Comparison of ENCODE assay signal across 8 mouse cellular contexts in the genomic region with DNA sequence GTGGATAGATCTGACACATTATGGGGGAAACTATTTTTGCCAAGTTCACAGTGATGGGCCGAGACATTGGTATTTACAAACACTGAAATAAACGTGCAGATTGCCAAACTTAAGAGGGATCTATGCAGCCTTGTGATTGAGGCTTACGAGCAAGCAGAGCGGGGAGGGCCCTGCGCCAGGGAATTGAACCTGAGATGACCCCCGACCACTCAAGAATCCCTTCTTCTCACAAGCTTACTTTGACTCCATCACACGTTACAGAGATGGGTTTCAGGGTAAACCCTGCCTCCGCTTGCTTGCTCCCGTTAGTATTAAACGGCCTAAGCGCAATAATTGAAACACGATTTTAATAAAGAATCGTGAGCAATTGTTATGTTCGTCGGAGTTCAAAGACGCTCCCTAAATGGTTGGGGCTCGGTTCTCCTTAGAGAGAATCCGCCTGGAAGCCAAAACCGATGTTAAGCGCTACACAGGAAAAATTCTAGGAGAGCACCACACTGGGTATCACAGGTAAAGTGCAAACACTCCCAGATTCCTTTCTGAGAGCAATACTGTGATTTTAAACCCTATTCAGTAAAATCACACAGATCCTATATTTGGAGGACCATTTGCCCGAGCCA. TPM values are rescaled to one million over a fixed set of nuclear protein-coding genes. Genes with fewer than 3 reads are reported as not detected.
DNase-seq lines count a peak whose midpoint lies in the region; ATAC-seq and TF ChIP-seq lines count a peak whose summit lies in the region.

No protein-coding gene starts in this region.

- no peak for TF ChIP-seq POLR2A in CH12.LX (IDR thresholded peaks at IDR 0.05; ENCODE audit: low read depth, low read length)

- TF ChIP-seq RAD21 in CH12.LX (IDR thresholded peaks at IDR 0.05; ENCODE audit: low read depth, low read length): no peak

- dilution Hi-C loops in CH12.LX (cut with MboI; ENCODE audit: extremely low pct_ligation_motif_present, extremely low pct_unique_long_range_greater_than_20kb, low sequenced_read_pairs): no loop called here

- H3K4me3 ChIP-seq in heart, embryonic 11.5 days (ENCODE audit: low read depth, low read length): peak overlapping the region; percentile 47
- H3K4me3 ChIP-seq in CH12.LX (replicated peaks in 1 of 3; ENCODE audit: low read depth in 2 of 3, low read length in 2 of 3, poor library complexity in 1 of 3): peak overlapping the region in 2 of 3 experiments; percentile 52 to 67
- peak overlapping the region; percentile 29 for H3K4me3 ChIP-seq in forebrain, embryonic 12.5 days (replicated peaks)
- H3K4me3 ChIP-seq in limb, embryonic 15.5 days: peak overlapping the region; percentile 13; the same call in 1 of the 2 replicates

- H3K36me3 ChIP-seq in heart, embryonic 11.5 days (ENCODE audit: control insufficient read depth, insufficient read depth, low read length): no peaks in the 10 kb centered on the region
- no peaks in the 10 kb centered on the region for H3K36me3 ChIP-seq in CH12.LX (replicated peaks in 1 of 2; ENCODE audit: control insufficient read depth in 1 of 2, insufficient read depth in 1 of 2, low read length in 1 of 2)
- no peaks in the 10 kb centered on the region for H3K36me3 ChIP-seq in forebrain, embryonic 12.5 days (replicated peaks)
- H3K36me3 ChIP-seq in limb, embryonic 15.5 days: no peaks in the 10 kb centered on the region

- 2% methylated on average over 21 of the region's 21 CpGs for WGBS in heart, embryonic 11.5 days (ENCODE audit: insufficient replicate concordance)
- under 1% methylated on average over 21 of the region's 21 CpGs for WGBS in forebrain, embryonic 12.5 days
- 4% methylated on average over 21 of the region's 21 CpGs for WGBS in limb, embryonic 15.5 days

- H3K27ac ChIP-seq in heart, embryonic 11.5 days (ENCODE audit: low read depth, low read length): no peak overlapping the region
- no peak overlapping the region for H3K27ac ChIP-seq in CH12.LX (ENCODE audit: insufficient read depth, low read depth)
- no peak overlapping the region for H3K27ac ChIP-seq in forebrain, embryonic 12.5 days
- H3K27ac ChIP-seq in limb, embryonic 15.5 days: no peak overlapping the region

- no peaks in the 10 kb centered on the region for H3K9me3 ChIP-seq in heart, embryonic 11.5 days (replicated peaks; ENCODE audit: control insufficient read depth, low read length)
- no peaks in the 10 kb centered on the region for H3K9me3 ChIP-seq in CH12.LX (replicated peaks; ENCODE audit: low read length)
- H3K9me3 ChIP-seq in forebrain, embryonic 12.5 days: no peaks in the 10 kb centered on the region
- H3K9me3 ChIP-seq in limb, embryonic 15.5 days: no peaks in the 10 kb centered on the region

- intact Hi-C loops in gastrocnemius, postnatal 36 days (cut with DNase I): no loop called here

- TF ChIP-seq EP300 in CH12.LX (IDR thresholded peaks at IDR 0.05; ENCODE audit: low read length): no peak

- no peak for ATAC-seq in heart, embryonic 11.5 days (replicated peaks; ENCODE audit: insufficient number of reproducible peaks, low FRiP score, low TSS enrichment)
- ATAC-seq in forebrain, embryonic 12.5 days (ENCODE audit: low FRiP score): no peak
- ATAC-seq in limb, embryonic 15.5 days (ENCODE audit: insufficient number of reproducible peaks, low FRiP score, low TSS enrichment, low read depth): no peak

- H3K4me2 ChIP-seq in heart, embryonic 11.5 days: peak overlapping the region; percentile 79
- peak overlapping the region; percentile 74 for H3K4me2 ChIP-seq in CH12.LX (ENCODE audit: insufficient read depth, low read depth, poor library complexity, severe bottlenecking)
- peak overlapping the region; percentile 56 for H3K4me2 ChIP-seq in forebrain, embryonic 12.5 days
- peak overlapping the region; percentile 32 for H3K4me2 ChIP-seq in limb, embryonic 15.5 days

- no peak overlapping the region for H3K9ac ChIP-seq in heart, embryonic 11.5 days (ENCODE audit: low read depth, low read length)
- H3K9ac ChIP-seq in CH12.LX (ENCODE audit: insufficient read depth, low read depth): no peak overlapping the region
- no peak overlapping the region for H3K9ac ChIP-seq in forebrain, embryonic 12.5 days
- no peak overlapping the region for H3K9ac ChIP-seq in limb, embryonic 15.5 days

- DNase-seq in heart, postnatal 4 days: no peak
- DNase-seq in CH12.LX (ENCODE audit: extremely low read depth): no peak
- DNase-seq in embryo, embryonic 10 days (ENCODE audit: low spot score): no peak
- no peak for DNase-seq in gastrocnemius, postnatal 36 days
- no peak for DNase-seq in layer of hippocampus, adult 9-11 months

- peaks cover 54% of the 10 kb centered on the region for H3K27me3 ChIP-seq in heart, embryonic 11.5 days (ENCODE audit: control insufficient read depth, insufficient read depth, low read length)
- H3K27me3 ChIP-seq in CH12.LX (replicated peaks): peaks cover 32% of the 10 kb centered on the region
- peaks cover 84% of the 10 kb centered on the region for H3K27me3 ChIP-seq in forebrain, embryonic 12.5 days
- H3K27me3 ChIP-seq in limb, embryonic 15.5 days: peaks cover 86% of the 10 kb centered on the region

- H3K79me2 ChIP-seq in CH12.LX (replicated peaks; ENCODE audit: control insufficient read depth, extremely low read depth, insufficient read depth, poor library complexity, severe bottlenecking): no peaks in the 10 kb centered on the region

- in situ Hi-C loops in CH12.LX (cut with MboI; ENCODE audit: low pct_ligation_motif_present, low pct_unique_long_range_greater_than_20kb, low sequenced_read_pairs): no loop called here

- TF ChIP-seq CTCF in CH12.LX (conservative IDR thresholded peaks at IDR 0.05 in 1 of 2, IDR thresholded peaks at IDR 0.05 in 1 of 2; ENCODE audit: low read depth in 2 of 2, low read length in 2 of 2): no peak

- no peaks in the 10 kb centered on the region for H3K4me1 ChIP-seq in heart, embryonic 11.5 days (ENCODE audit: control insufficient read depth, insufficient read depth, low read length)
- peaks cover 6 to 27% of the 10 kb centered on the region in 2 experiments for H3K4me1 ChIP-seq in CH12.LX (ENCODE audit: control insufficient read depth in 1 of 2, insufficient read depth in 2 of 2)
- peaks cover 22% of the 10 kb centered on the region for H3K4me1 ChIP-seq in forebrain, embryonic 12.5 days
- peaks cover 17% of the 10 kb centered on the region; the same call in 1 of the 2 replicates for H3K4me1 ChIP-seq in limb, embryonic 15.5 days

TF ChIP-seq in CH12.LX, 34 proteins besides CTCF, POLR2A, EP300 and RAD21 (continues in another document):
- TF ChIP-seq ZKSCAN1 (IDR thresholded peaks at IDR 0.05; ENCODE audit: borderline replicate concordance, low read depth, low read length) (no peak), GABPA (IDR thresholded peaks at IDR 0.05; ENCODE audit: insufficient replicate concordance, low read depth, low read length) (no peak), E2F4 (IDR thresholded peaks at IDR 0.05; ENCODE audit: insufficient replicate concordance, low read depth, low read length) (no peak)

RNA-seq across cellular contexts. Expression of a gene that starts 12.2 kb away (rescaled TPM):
- polyA plus RNA-seq in heart, embryonic 11.5 days (2014; fragmentation: Nextera tagmentation; extraction: Ambion mirVana): 0.24 and 0.66 TPM in 2 replicates
- not detected for total RNA-seq in heart, postnatal 4 days (2021)
- total RNA-seq in CH12.LX (2012; rRNA removed): 0.38 and 0.47 TPM in 2 replicates
- 0.69 and 1.4 TPM in 2 replicates for total RNA-seq in CH12.LX (2014; rRNA removed)
- polyA plus RNA-seq in CH12.LX (2012; ENCODE audit: insufficient read length, low read depth): 0.36 and 0.44 TPM in 2 replicates
- 0.28 TPM in 1 of 2 replicates, not detected in the other for polyA plus RNA-seq in forebrain, embryonic 12.5 days (2016; fragmentation: Nextera tagmentation; extraction: Ambion mirVana)
- polyA plus RNA-seq in limb, embryonic 15.5 days (2015; fragmentation: Nextera tagmentation; extraction: Ambion mirVana): 1.2 and 1.3 TPM in 2 replicates
- 1 to 10 TPM in 1 of 2 experiments, not detected in 1; 5.4 TPM for total RNA-seq in gastrocnemius, postnatal 36 days (2021)

RNA-seq across cellular contexts. Expression of a gene that starts 16.3 kb away (rescaled TPM):
- polyA plus RNA-seq in heart, embryonic 11.5 days (2014; fragmentation: Nextera tagmentation; extraction: Ambion mirVana): not detected in 2 replicates
- total RNA-seq in heart, postnatal 4 days (2021): not detected
- total RNA-seq in CH12.LX (2012; rRNA removed) (not detected in 2 replicates), CH12.LX (2014; rRNA removed) (not detected in 2 replicates)
- polyA plus RNA-seq in CH12.LX (2012; ENCODE audit: insufficient read length, low read depth): not detected in 2 replicates
- polyA plus RNA-seq in forebrain, embryonic 12.5 days (2016; fragmentation: Nextera tagmentation; extraction: Ambion mirVana): 0.13 TPM in 1 of 2 replicates, not detected in the other
- 0.15 and 0.20 TPM in 2 replicates for polyA plus RNA-seq in limb, embryonic 15.5 days (2015; fragmentation: Nextera tagmentation; extraction: Ambion mirVana)
- total RNA-seq in gastrocnemius, postnatal 36 days (2021): not detected

RNA-seq across cellular contexts. Expression of a gene that starts 38.1 kb away (rescaled TPM):
- polyA plus RNA-seq in heart, embryonic 11.5 days (2014; fragmentation: Nextera tagmentation; extraction: Ambion mirVana): 10.1 TPM in 1 of 2 replicates, not detected in the other
- total RNA-seq in heart, postnatal 4 days (2021): 100 to 1,000 TPM; 504 to 579 TPM
- 628 and 652 TPM in 2 replicates for total RNA-seq in CH12.LX (2012; rRNA removed)
- 4.9 and 8.1 TPM in 2 replicates for total RNA-seq in CH12.LX (2014; rRNA removed)
- 2.3 and 4.5 TPM in 2 replicates for polyA plus RNA-seq in CH12.LX (2012; ENCODE audit: insufficient read length, low read depth)
- polyA plus RNA-seq in forebrain, embryonic 12.5 days (2016; fragmentation: Nextera tagmentation; extraction: Ambion mirVana): 7.0 and 22.0 TPM in 2 replicates
- 4.7 and 7.2 TPM in 2 replicates for polyA plus RNA-seq in limb, embryonic 15.5 days (2015; fragmentation: Nextera tagmentation; extraction: Ambion mirVana)
- total RNA-seq in gastrocnemius, postnatal 36 days (2021): 10 to 100 TPM; 12.2 to 13.3 TPM

RNA-seq across cellular contexts. Expression of a gene that starts 38.4 kb away (rescaled TPM):
- 2.2 and 3.9 TPM in 2 replicates for polyA plus RNA-seq in heart, embryonic 11.5 days (2014; fragmentation: Nextera tagmentation; extraction: Ambion mirVana)
- total RNA-seq in heart, postnatal 4 days (2021): 100 to 1,000 TPM; 416 to 424 TPM
- total RNA-seq in CH12.LX (2012; rRNA removed): 2,586 and 2,636 TPM in 2 replicates
- 38.2 and 47.2 TPM in 2 replicates for total RNA-seq in CH12.LX (2014; rRNA removed)
- 3.7 and 8.1 TPM in 2 replicates for polyA plus RNA-seq in CH12.LX (2012; ENCODE audit: insufficient read length, low read depth)
- 10.0 and 10.5 TPM in 2 replicates for polyA plus RNA-seq in forebrain, embryonic 12.5 days (2016; fragmentation: Nextera tagmentation; extraction: Ambion mirVana)
- polyA plus RNA-seq in limb, embryonic 15.5 days (2015; fragmentation: Nextera tagmentation; extraction: Ambion mirVana): 4.2 and 6.2 TPM in 2 replicates
- 10 to 100 TPM; 10.8 to 26.5 TPM for total RNA-seq in gastrocnemius, postnatal 36 days (2021)

RNA-seq across cellular contexts. Expression of a gene that starts 43.9 kb away (rescaled TPM):
- 12.1 and 15.7 TPM in 2 replicates for polyA plus RNA-seq in heart, embryonic 11.5 days (2014; fragmentation: Nextera tagmentation; extraction: Ambion mirVana)
- total RNA-seq in heart, postnatal 4 days (2021): 100 to 1,000 TPM; 139 to 147 TPM
- 768 and 812 TPM in 2 replicates for total RNA-seq in CH12.LX (2012; rRNA removed)
- 29.9 and 35.7 TPM in 2 replicates for total RNA-seq in CH12.LX (2014; rRNA removed)
- polyA plus RNA-seq in CH12.LX (2012; ENCODE audit: insufficient read length, low read depth): 6.4 TPM in 2 replicates
- 44.5 and 46.9 TPM in 2 replicates for polyA plus RNA-seq in forebrain, embryonic 12.5 days (2016; fragmentation: Nextera tagmentation; extraction: Ambion mirVana)
- polyA plus RNA-seq in limb, embryonic 15.5 days (2015; fragmentation: Nextera tagmentation; extraction: Ambion mirVana): 15.8 and 18.4 TPM in 2 replicates
- total RNA-seq in gastrocnemius, postnatal 36 days (2021): 10 to 100 TPM; 28.7 to 30.9 TPM
